Mouse (Mus musculus): ENCODE results near the gene Zfp618. TPM values are rescaled to one million over a fixed set of nuclear protein-coding genes. Genes with fewer than 3 reads are reported as not detected.

The Zfp618 gene
- total RNA-seq, 2 experiments from 2014 or later, result not detected

- no peak for ATAC-seq (replicated peaks; ENCODE audit: low FRiP score, poor library complexity, severe bottlenecking)
Observed at GRCm38 (mm10) chr4:62998431-62998835, 33.1 kb downstream of the Zfp618 start.

- ATAC-seq (replicated peaks; ENCODE audit: low FRiP score, poor library complexity, severe bottlenecking), result no peak
Observed at GRCm38 (mm10) chr4:62998908-62999307, 33.5 kb downstream of the Zfp618 start.

- ATAC-seq (replicated peaks; ENCODE audit: low FRiP score, poor library complexity, severe bottlenecking), result no peak
Observed at GRCm38 (mm10) chr4:62999321-62999720, 33.9 kb downstream of the Zfp618 start.

GRCm38 (mm10) chr4:62999916-63000315, 34.5 kb downstream of the Zfp618 start:
- ATAC-seq (replicated peaks; ENCODE audit: low FRiP score, poor library complexity, severe bottlenecking), result no peak

- no peak for ATAC-seq (replicated peaks; ENCODE audit: low FRiP score, poor library complexity, severe bottlenecking)
Observed at GRCm38 (mm10) chr4:63000316-63001055, 35.1 kb downstream of the Zfp618 start.

- no peak for ATAC-seq (replicated peaks; ENCODE audit: low FRiP score, poor library complexity, severe bottlenecking)
Observed at GRCm38 (mm10) chr4:63002386-63002785, 37.0 kb downstream of the Zfp618 start.

GRCm38 (mm10) chr4:63004519-63004918, 39.1 kb downstream of the Zfp618 start:
- ATAC-seq (replicated peaks; ENCODE audit: low FRiP score, poor library complexity, severe bottlenecking), result no peak

- ATAC-seq (replicated peaks; ENCODE audit: low FRiP score, poor library complexity, severe bottlenecking), result no peak
Observed at GRCm38 (mm10) chr4:63005446-63006185, 40.2 kb downstream of the Zfp618 start.

GRCm38 (mm10) chr4:63006198-63007155, 41.1 kb downstream of the Zfp618 start:
- no peak for ATAC-seq (replicated peaks; ENCODE audit: low FRiP score, poor library complexity, severe bottlenecking)

GRCm38 (mm10) chr4:63008206-63008605, 42.8 kb downstream of the Zfp618 start:
- no peak for ATAC-seq (replicated peaks; ENCODE audit: low FRiP score, poor library complexity, severe bottlenecking)

- ATAC-seq (replicated peaks; ENCODE audit: low FRiP score, poor library complexity, severe bottlenecking), result no peak
Observed at GRCm38 (mm10) chr4:63008822-63009221, 43.4 kb downstream of the Zfp618 start.

- no peak for ATAC-seq (replicated peaks; ENCODE audit: low FRiP score, poor library complexity, severe bottlenecking)
Observed at GRCm38 (mm10) chr4:63009821-63010220, 44.4 kb downstream of the Zfp618 start.

GRCm38 (mm10) chr4:63010226-63010625, 44.9 kb downstream of the Zfp618 start:
- ATAC-seq (replicated peaks; ENCODE audit: low FRiP score, poor library complexity, severe bottlenecking), result no peak

GRCm38 (mm10) chr4:63018616-63019015, 53.2 kb downstream of the Zfp618 start:
- ATAC-seq (replicated peaks; ENCODE audit: low FRiP score, poor library complexity, severe bottlenecking), result no peak

GRCm38 (mm10) chr4:63019428-63019858, 54.1 kb downstream of the Zfp618 start:
- ATAC-seq (replicated peaks; ENCODE audit: low FRiP score, poor library complexity, severe bottlenecking), result no peak

- ATAC-seq (replicated peaks; ENCODE audit: low FRiP score, poor library complexity, severe bottlenecking), result no peak
Observed at GRCm38 (mm10) chr4:63021034-63021700, 55.8 kb downstream of the Zfp618 start.

GRCm38 (mm10) chr4:63023465-63023864, 58.1 kb downstream of the Zfp618 start:
- no peak for ATAC-seq (replicated peaks; ENCODE audit: low FRiP score, poor library complexity, severe bottlenecking)

- no peak for ATAC-seq (replicated peaks; ENCODE audit: low FRiP score, poor library complexity, severe bottlenecking)
Observed at GRCm38 (mm10) chr4:63024098-63024497, 58.7 kb downstream of the Zfp618 start.

GRCm38 (mm10) chr4:63024734-63025256, 59.4 kb downstream of the Zfp618 start:
- ATAC-seq (replicated peaks; ENCODE audit: low FRiP score, poor library complexity, severe bottlenecking), result no peak

All from erythroblast, adult 5-6 weeks (primary cell).